8 mouse cellular contexts compared by ENCODE assay signal in the genomic region with DNA sequence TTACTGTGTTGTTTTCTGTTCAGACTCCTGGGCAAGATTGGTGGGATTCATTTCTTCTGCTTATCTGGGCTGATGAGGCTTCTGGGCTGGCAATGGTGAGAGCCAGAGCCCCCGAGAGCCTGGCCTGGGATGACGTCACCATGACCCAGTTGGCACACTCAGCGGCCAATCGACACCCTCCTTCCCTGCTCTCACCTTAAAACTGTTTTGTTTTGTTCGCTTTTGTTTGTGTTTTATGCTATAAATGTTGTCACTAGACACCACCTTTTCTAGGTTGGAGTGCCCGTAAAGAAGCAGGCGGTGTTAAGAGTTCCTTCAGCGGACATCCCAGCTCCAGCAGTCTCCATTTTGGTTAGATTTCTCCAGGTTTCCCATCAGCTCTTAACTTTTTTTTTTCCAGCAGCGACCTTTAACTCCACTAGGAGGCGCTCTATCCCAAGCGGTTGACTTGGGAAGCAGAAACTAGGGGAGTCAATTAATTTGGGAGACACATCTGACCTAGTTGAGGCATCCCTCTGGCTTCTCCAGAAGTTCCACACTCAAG. TPM values are rescaled to one million over a fixed set of nuclear protein-coding genes. Genes with fewer than 3 reads are reported as not detected.
DNase-seq lines count a peak whose midpoint lies in the region; ATAC-seq lines count a peak whose summit lies in the region.

No protein-coding gene starts in this region.

- 0 out of 2 replicates have a peak, but pooled peaks cover 5% of the 10 kb centered on the region for H3K4me1 ChIP-seq in heart, embryonic 10.5 days
- H3K4me1 ChIP-seq in neural tube, embryonic 14.5 days (ENCODE audit: control insufficient read depth, insufficient read depth, low read length) = 0 out of 2 replicates have a peak, but pooled peaks cover 2% of the 10 kb centered on the region

- ATAC-seq in neural tube, embryonic 14.5 days (ENCODE audit: low read depth) = no peak
- ATAC-seq in megakaryocyte-erythroid progenitor cell, adult 5-6 weeks (replicated peaks; ENCODE audit: low FRiP score, low TSS enrichment, poor library complexity, severe bottlenecking) = no peak

- no peak overlapping the region; the same call in 1 of the 2 replicates for H3K27ac ChIP-seq in heart, embryonic 10.5 days
- no peak overlapping the region for H3K27ac ChIP-seq in neural tube, embryonic 14.5 days (ENCODE audit: low read depth, low read length)

- 0 out of 2 replicates have a peak, but pooled peaks cover 2% of the 10 kb centered on the region for H3K27me3 ChIP-seq in heart, embryonic 10.5 days (ENCODE audit: insufficient read depth, poor library complexity, severe bottlenecking)
- H3K27me3 ChIP-seq in neural tube, embryonic 14.5 days (ENCODE audit: control insufficient read depth, insufficient read depth, low read length) = no peaks in the 10 kb centered on the region

- no peaks in the 10 kb centered on the region for H3K9me3 ChIP-seq in heart, embryonic 10.5 days
- no peaks in the 10 kb centered on the region for H3K9me3 ChIP-seq in neural tube, embryonic 14.5 days (ENCODE audit: control insufficient read depth, low read length)

- peak overlapping the region; percentile 30; the same call in 1 of the 2 replicates for H3K4me2 ChIP-seq in neural tube, embryonic 14.5 days (ENCODE audit: low read depth, low read length)

- no peaks in the 10 kb centered on the region for H3K36me3 ChIP-seq in heart, embryonic 10.5 days
- H3K36me3 ChIP-seq in neural tube, embryonic 14.5 days (ENCODE audit: control insufficient read depth, insufficient read depth, low read length) = no peaks in the 10 kb centered on the region

- DNase-seq in B cell, adult 2 months = peak; percentile 69 to 70
- DNase-seq in R1 (ENCODE audit: low read depth, low spot score) = peak; percentile 85
- DNase-seq in embryo, embryonic 11 days = peak; percentile 82
- no peak for DNase-seq in heart, embryonic 10.5 days (ENCODE audit: low spot score)
- DNase-seq in kidney, adult 9 months = peak; percentile 78
- peak; percentile 35 to 57 for DNase-seq in lung, adult 18-20 months

- H3K9ac ChIP-seq in neural tube, embryonic 14.5 days (replicated peaks; ENCODE audit: low read depth, low read length) = no peak overlapping the region

- H3K4me3 ChIP-seq in heart, embryonic 10.5 days = peak overlapping the region; percentile 49
- no peak overlapping the region for H3K4me3 ChIP-seq in neural tube, embryonic 14.5 days (ENCODE audit: low read depth, low read length)

- WGBS in heart, embryonic 10.5 days = 7% methylated on average over 11 of the region's 11 CpGs
- 13% methylated on average over 11 of the region's 11 CpGs for WGBS in neural tube, embryonic 14.5 days

RNA-seq across cellular contexts. Expression of gene Shf, which starts 11.9 kb away (rescaled TPM):
- polyA plus RNA-seq in heart, embryonic 10.5 days (2016; fragmentation: Nextera tagmentation; extraction: Ambion mirVana) = 3.2 and 5.4 TPM in 2 replicates
- polyA plus RNA-seq in neural tube, embryonic 14.5 days (2014; fragmentation: Nextera tagmentation; extraction: Ambion mirVana) = 16.7 and 17.5 TPM in 2 replicates
- total RNA-seq in megakaryocyte-erythroid progenitor cell, adult 5-6 weeks (2014; fragmentation: Nextera tagmentation) = 5.2 and 8.7 TPM in 2 replicates
- total RNA-seq in megakaryocyte-erythroid progenitor cell, adult 5-6 weeks (2017) = 1.6 and 13.8 TPM in 2 replicates

RNA-seq across cellular contexts. Expression of gene Slc28a2, which starts 45.4 kb away (rescaled TPM):
- polyA plus RNA-seq in heart, embryonic 10.5 days (2016; fragmentation: Nextera tagmentation; extraction: Ambion mirVana) = 0.10 and 0.26 TPM in 2 replicates
- polyA plus RNA-seq in neural tube, embryonic 14.5 days (2014; fragmentation: Nextera tagmentation; extraction: Ambion mirVana) = 0.14 TPM in 1 of 2 replicates, not detected in the other
- total RNA-seq in megakaryocyte-erythroid progenitor cell, adult 5-6 weeks (2014; fragmentation: Nextera tagmentation) = 3.5 and 11.6 TPM in 2 replicates
- total RNA-seq in megakaryocyte-erythroid progenitor cell, adult 5-6 weeks (2017) = 3.2 and 4.5 TPM in 2 replicates
